Mouse (Mus musculus) myocyte (in vitro differentiated cells): Measurements from ENCODE around the gene Morn1. TPM values are rescaled to one million over a fixed set of nuclear protein-coding genes. Genes with fewer than 3 reads are reported as not detected.
A peak's percentile ranks its signal among the peaks of the same experiment; 100 is the strongest.

Experiments used
- H3K27me3 ChIP-seq: one replicate; pipeline ENCODE4 v1.6.1; 2011; ENCODE audit not compliant: control insufficient read depth, insufficient read depth, insufficient read length
- H3K36me3 ChIP-seq: one replicate; pipeline ENCODE4 v1.6.1; 2011; ENCODE audit not compliant: control insufficient read depth, insufficient read depth
- H3K4me2 ChIP-seq: one replicate; pipeline ENCODE4 v1.6.1; 2011; ENCODE audit warnings: low read depth, control low read depth
- H3K4me3 ChIP-seq: one replicate; pipeline ENCODE4 v1.5.1; 2011; ENCODE audit warnings: mild to moderate bottlenecking, control low read depth, moderate library complexity
- H3K79me2 ChIP-seq: one replicate; pipeline ENCODE4 v1.6.1; 2011; ENCODE audit not compliant: control insufficient read depth, insufficient read depth
- H3ac ChIP-seq: one replicate; pipeline ENCODE4 v1.6.1; 2011; ENCODE audit not compliant: control insufficient read depth, insufficient read length
- CEBPB ChIP-seq: IDR thresholded peaks from 2 replicates; pipeline ENCODE4 v1.6.1; 2011; ENCODE audit warnings: mild to moderate bottlenecking, moderate library complexity; ENCODE audit not compliant: poor library complexity, insufficient read depth, severe bottlenecking
- E2F4 ChIP-seq: IDR thresholded peaks from one replicate; pipeline ENCODE4 v1.6.1; 2011; ENCODE audit warnings: mild to moderate bottlenecking, control low read depth, moderate library complexity; ENCODE audit not compliant: insufficient read depth
- MAX ChIP-seq: IDR thresholded peaks from one replicate; pipeline ENCODE4 v1.6.1; 2011; ENCODE audit warnings: low read depth, mild to moderate bottlenecking, control low read depth
- MYOD1 ChIP-seq, 3 experiments: IDR thresholded peaks; one replicate each; pipeline ENCODE4 v1.6.1; 2011; ENCODE audit warnings: control low read depth in 2 of 3, low read depth in 2 of 3, mild to moderate bottlenecking in 2 of 3, moderate library complexity in 1 of 3; ENCODE audit not compliant: insufficient read length in 2 of 3, control insufficient read depth in 1 of 3
- MYOG ChIP-seq, 3 experiments: IDR thresholded peaks; one replicate each; pipeline ENCODE4 v1.6.1; 2011; ENCODE audit warnings: control low read depth in 2 of 3, low read depth in 2 of 3, mild to moderate bottlenecking in 2 of 3; ENCODE audit not compliant: insufficient read length in 2 of 3, control insufficient read depth in 1 of 3, insufficient read depth in 1 of 3
- POLR2A ChIP-seq: IDR thresholded peaks from one replicate; pipeline ENCODE4 v1.6.1; 2011; ENCODE audit warnings: low read depth, mild to moderate bottlenecking, control low read depth, moderate library complexity; ENCODE audit not compliant: insufficient read length
- POLR2AphosphoS2 ChIP-seq: IDR thresholded peaks from one replicate; pipeline ENCODE4 v1.6.1; 2011; ENCODE audit warnings: low read depth, control low read depth; ENCODE audit not compliant: insufficient read length
- REST ChIP-seq: IDR thresholded peaks from one replicate; pipeline ENCODE4 v1.6.1; 2011; ENCODE audit warnings: mild to moderate bottlenecking, control low read depth, moderate library complexity; ENCODE audit not compliant: insufficient read depth, insufficient read length
- SRF ChIP-seq: IDR thresholded peaks from one replicate; pipeline ENCODE4 v1.6.1; 2011; ENCODE audit warnings: low read depth; ENCODE audit not compliant: control insufficient read depth, insufficient read length
- TCF12 ChIP-seq: IDR thresholded peaks from one replicate; pipeline ENCODE4 v1.6.1; 2011; ENCODE audit warnings: mild to moderate bottlenecking, control low read depth; ENCODE audit not compliant: poor library complexity, insufficient read depth, severe bottlenecking
- TCF3 ChIP-seq: IDR thresholded peaks from one replicate; pipeline ENCODE4 v1.6.1; 2011; ENCODE audit warnings: low read depth, control low read depth; ENCODE audit not compliant: insufficient read length
- USF1 ChIP-seq: IDR thresholded peaks from one replicate; pipeline ENCODE4 v1.6.1; 2011; ENCODE audit warnings: low read depth, mild to moderate bottlenecking, control low read depth, moderate library complexity
- polyA plus RNA-seq: library from polyadenylated mRNA; unstranded; fragments of >200 nt; fragmentation: generic; extraction: Trizol; gene quantifications from one replicate; pipeline ENCODE4 v1.2.1, GENCODE M21; 2012; ENCODE audit warnings: missing spikeins

Morn1 gene
- polyA plus RNA-seq, 1 experiment: 2.6 TPM

DNA sequence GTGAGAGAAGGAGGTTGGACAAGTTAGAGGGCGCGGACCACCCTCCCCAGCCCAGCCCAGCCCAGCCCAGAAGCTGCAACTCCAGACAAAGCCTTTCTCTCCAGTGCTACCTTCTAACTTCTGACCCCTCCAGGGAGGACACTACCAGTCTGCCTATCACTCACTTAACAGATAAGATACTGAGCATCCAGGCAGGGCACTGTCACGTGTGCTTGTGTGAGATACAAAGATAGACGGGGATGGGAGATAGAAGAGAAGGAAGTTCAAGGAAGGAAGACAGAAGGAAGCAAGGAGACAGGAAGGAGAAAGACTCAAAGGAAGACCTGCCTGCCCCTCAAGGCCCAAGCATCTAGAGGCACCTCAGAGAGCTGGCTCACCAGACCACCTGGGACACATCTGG lies 62.1 kb downstream of the Morn1 start:
- TF ChIP-seq CEBPB (no peak), TCF12 (no peak), MYOG (IDR thresholded peaks at IDR 0.05; ENCODE audit: control insufficient read depth in 1 of 3, insufficient read depth in 1 of 3, insufficient read length in 2 of 3, low read depth in 2 of 3) (no peak), SRF (no peak), REST (no peak), MYOD1 (IDR thresholded peaks at IDR 0.05; ENCODE audit: control insufficient read depth in 1 of 3, insufficient read length in 2 of 3, low read depth in 2 of 3) (no peak), POLR2AphosphoS2 (no peak)
- H3ac ChIP-seq: no peak overlapping the region
- H3K4me3 ChIP-seq: no peak overlapping the region
- no peaks in the 10 kb centered on the region for H3K79me2 ChIP-seq
- no peak overlapping the region for H3K4me2 ChIP-seq
- no peaks in the 10 kb centered on the region for H3K36me3 ChIP-seq
- H3K27me3 ChIP-seq: no peaks in the 10 kb centered on the region

DNA sequence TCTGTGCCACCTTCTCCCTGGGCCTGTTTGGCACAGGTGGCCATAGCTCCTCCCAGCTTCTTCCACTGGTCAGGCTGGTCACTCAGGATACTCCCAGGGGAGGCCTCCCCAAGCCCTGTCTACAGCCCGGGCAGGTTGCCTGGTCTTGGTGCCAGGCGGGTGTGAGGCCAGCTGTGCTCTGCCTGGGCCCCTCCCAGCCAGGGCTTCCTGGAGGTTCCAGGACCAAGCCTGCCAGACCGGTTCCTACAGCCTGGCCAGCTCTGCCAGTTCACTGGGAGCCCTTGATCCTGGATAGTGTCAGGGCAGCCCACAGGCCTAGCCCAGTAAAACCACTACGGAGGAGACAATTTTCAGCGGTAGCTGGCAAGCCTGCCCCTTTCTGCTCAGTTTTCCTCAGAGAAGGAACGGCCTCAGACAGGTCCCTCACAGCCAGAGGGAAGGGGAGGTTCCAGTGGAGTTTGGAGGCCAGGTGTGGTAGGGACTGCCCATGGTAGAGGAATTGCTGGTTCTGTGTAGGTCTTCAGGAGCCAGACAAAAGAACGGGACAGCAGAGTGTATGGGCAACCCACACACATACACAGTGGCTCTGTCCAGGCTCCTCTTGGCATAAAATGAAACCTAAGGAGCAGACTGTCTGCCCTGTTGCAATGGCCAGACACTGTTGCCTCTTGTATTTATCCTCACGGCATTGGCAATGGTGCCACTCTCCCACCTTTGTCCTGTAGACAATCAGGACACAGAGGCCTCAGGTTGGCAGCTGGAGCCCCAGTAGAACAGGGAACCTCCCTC lies 62.7 kb downstream of the Morn1 start:
- Histone ChIP-seq H3ac (no peak overlapping the region), H3K4me2 (peak overlapping the region; percentile 84), H3K27me3 (no peaks in the 10 kb centered on the region), H3K79me2 (no peaks in the 10 kb centered on the region), H3K36me3 (no peaks in the 10 kb centered on the region), H3K4me3 (no peak overlapping the region)
- TF ChIP-seq TCF12: peak; percentile 48
- peak; percentile 43 for TF ChIP-seq TCF3
- peak; percentile 42 for TF ChIP-seq POLR2AphosphoS2
- TF ChIP-seq MYOG (IDR thresholded peaks at IDR 0.05; ENCODE audit: control insufficient read depth in 1 of 3, insufficient read depth in 1 of 3, insufficient read length in 2 of 3, low read depth in 2 of 3): peak in 2 of 3 experiments; percentile 81 to 92
- TF ChIP-seq SRF: no peak
- no peak for TF ChIP-seq REST
- TF ChIP-seq MYOD1 (IDR thresholded peaks at IDR 0.05; ENCODE audit: control insufficient read depth in 1 of 3, insufficient read length in 2 of 3, low read depth in 2 of 3): peak in 2 of 3 experiments; percentile 69 to 85

DNA sequence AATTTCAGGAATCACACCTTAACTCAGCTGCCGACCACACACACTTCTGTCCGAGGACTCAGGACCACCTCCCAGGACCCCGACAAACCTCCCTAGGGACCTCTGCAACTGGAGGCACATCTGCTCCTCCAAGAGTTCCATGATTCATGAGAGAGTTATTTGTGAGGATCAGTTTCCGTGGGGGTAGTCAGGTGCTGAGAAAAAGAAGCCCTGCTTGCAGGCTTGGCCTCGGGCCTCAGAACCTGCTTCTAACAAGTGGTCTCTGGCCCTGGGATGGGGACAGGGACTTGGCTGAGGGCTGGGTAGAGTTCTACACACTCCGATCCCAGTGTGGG lies 63.5 kb downstream of the Morn1 start:
- H3K27me3 ChIP-seq: no peaks in the 10 kb centered on the region
- H3K4me2 ChIP-seq: peak overlapping the region; percentile 84
- H3ac ChIP-seq: no peak overlapping the region
- no peak overlapping the region for H3K4me3 ChIP-seq
- no peaks in the 10 kb centered on the region for H3K36me3 ChIP-seq
- TF ChIP-seq MYOD1 (IDR thresholded peaks at IDR 0.05; ENCODE audit: control insufficient read depth in 1 of 3, insufficient read length in 2 of 3, low read depth in 2 of 3) (peak in 1 of 3 experiments; percentile 21), MYOG (IDR thresholded peaks at IDR 0.05; ENCODE audit: control insufficient read depth in 1 of 3, insufficient read depth in 1 of 3, insufficient read length in 2 of 3, low read depth in 2 of 3) (no peak), TCF3 (no peak), MAX (no peak)
- no peaks in the 10 kb centered on the region for H3K79me2 ChIP-seq

DNA sequence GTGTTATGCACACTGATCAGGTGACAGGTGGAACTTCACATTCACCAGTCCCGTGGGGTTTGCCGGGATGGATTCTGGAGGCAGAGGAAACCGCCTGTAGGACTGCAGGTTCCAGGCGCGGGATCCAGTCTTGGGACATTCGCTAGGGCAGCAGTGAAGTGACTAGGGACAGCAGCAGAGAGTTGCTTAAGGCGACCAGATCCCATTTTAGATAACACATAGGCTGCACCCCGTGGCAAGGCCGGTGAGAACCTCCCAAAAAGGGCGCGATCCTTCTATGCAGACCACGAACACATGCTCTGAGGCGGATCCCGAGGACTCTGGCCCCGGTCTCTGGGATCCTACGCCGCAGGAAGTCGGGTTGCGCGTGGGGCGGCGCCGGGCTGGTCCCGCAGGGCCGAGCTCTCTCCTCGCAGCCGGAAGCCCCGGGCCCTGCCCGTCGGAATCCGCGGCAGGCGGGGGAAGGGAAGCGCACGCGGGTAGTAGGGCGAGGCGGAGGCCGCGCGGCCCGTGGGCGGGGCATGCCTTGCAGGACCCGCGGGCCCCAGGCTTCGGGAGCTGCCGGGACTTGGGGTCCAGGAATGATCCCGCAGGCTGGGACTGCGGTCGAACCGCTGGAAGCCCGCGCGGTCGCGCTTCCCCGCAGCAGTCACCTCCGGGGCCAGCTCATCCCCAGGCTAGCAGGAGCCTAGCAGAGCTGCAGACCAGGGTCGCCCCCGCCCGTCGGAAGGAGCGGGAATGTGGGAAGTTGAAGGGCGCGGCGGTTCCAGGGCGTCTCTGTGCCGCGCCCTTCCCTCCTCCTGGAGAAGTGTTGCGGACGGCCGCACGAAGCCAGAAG lies 64.1 kb downstream of the Morn1 start:
- H3K27me3 ChIP-seq: no peaks in the 10 kb centered on the region
- peaks cover 2% of the 10 kb centered on the region for H3K36me3 ChIP-seq
- H3ac ChIP-seq: no peak overlapping the region
- H3K79me2 ChIP-seq: no peaks in the 10 kb centered on the region
- no peak for TF ChIP-seq POLR2AphosphoS2
- TF ChIP-seq POLR2A: peak; percentile 17
- TF ChIP-seq MAX: no peak
- TF ChIP-seq REST: no peak
- peak in 1 of 3 experiments; percentile 5 for TF ChIP-seq MYOD1 (IDR thresholded peaks at IDR 0.05; ENCODE audit: control insufficient read depth in 1 of 3, insufficient read length in 2 of 3, low read depth in 2 of 3)
- no peak for TF ChIP-seq TCF12
- TF ChIP-seq MYOG (IDR thresholded peaks at IDR 0.05; ENCODE audit: control insufficient read depth in 1 of 3, insufficient read depth in 1 of 3, insufficient read length in 2 of 3, low read depth in 2 of 3): peak in 1 of 3 experiments; percentile 57
- TF ChIP-seq SRF: no peak
- TF ChIP-seq USF1: no peak
- no peak for TF ChIP-seq TCF3
- no peak for TF ChIP-seq CEBPB
- no peak for TF ChIP-seq E2F4
- H3K4me3 ChIP-seq: peak overlapping the region; percentile 20
- H3K4me2 ChIP-seq: peak overlapping the region; percentile 84
